Mouse (Mus musculus): Measurements from ENCODE around the gene Gm42372.

- TF ChIP-seq CTCF (IDR thresholded peaks at IDR 0.05 in 2 of 3, conservative IDR thresholded peaks at IDR 0.05 in 1 of 3; ENCODE audit: control insufficient read depth in 1 of 3, insufficient read depth in 1 of 3, low read depth in 2 of 3, low read length in 3 of 3, poor library complexity in 1 of 3, severe bottlenecking in 1 of 3) (no peak), JUND (IDR thresholded peaks at IDR 0.05; ENCODE audit: low read depth, low read length) (no peak), MYC (IDR thresholded peaks at IDR 0.05; ENCODE audit: low read depth, low read length) (no peak), ZNF384 (IDR thresholded peaks at IDR 0.05; ENCODE audit: low read depth, low read length) (no peak), TCF12 (IDR thresholded peaks at IDR 0.05; ENCODE audit: low read depth, low read length) (no peak), UBTF (IDR thresholded peaks at IDR 0.05; ENCODE audit: borderline replicate concordance, insufficient read depth, low read depth, low read length) (no peak), POLR2A (IDR thresholded peaks at IDR 0.05; ENCODE audit: control insufficient read depth in 1 of 2, insufficient read depth in 1 of 2, low read depth in 1 of 2, low read length in 2 of 2, poor library complexity in 1 of 2) (no peak), GATA1 (IDR thresholded peaks at IDR 0.05; ENCODE audit: low read depth, low read length) (no peak), GABPA (IDR thresholded peaks at IDR 0.05; ENCODE audit: low read depth, low read length) (no peak), ZKSCAN1 (IDR thresholded peaks at IDR 0.05; ENCODE audit: low read depth, low read length) (no peak), BHLHE40 (IDR thresholded peaks at IDR 0.05; ENCODE audit: borderline replicate concordance, low read depth, low read length) (no peak), ZMIZ1 (IDR thresholded peaks at IDR 0.05; ENCODE audit: low read depth, low read length) (no peak), ETS1 (IDR thresholded peaks at IDR 0.05; ENCODE audit: low read depth, low read length) (no peak)
These were observed 35.5 kb upstream of the Gm42372 start for GRCm38 (mm10) chr7:16947349-16947895.

Data from MEL (cell line).